Mouse (Mus musculus): Measurements from ENCODE around the gene Ypel2.

- TF ChIP-seq USF1 (IDR thresholded peaks at IDR 0.05; ENCODE audit: low read depth) (no peak), TCF12 (IDR thresholded peaks at IDR 0.05; ENCODE audit: insufficient read depth, poor library complexity, severe bottlenecking) (no peak), POLR2A (IDR thresholded peaks at IDR 0.05; ENCODE audit: insufficient read length, low read depth) (no peak), TCF3 (IDR thresholded peaks at IDR 0.05; ENCODE audit: insufficient read length, low read depth) (no peak)
These were observed 2.8 kb upstream of the Ypel2 start for GRCm38 (mm10) chr11:86996266-86996665.
